Mouse (Mus musculus) liver, embryonic 12.5 days (tissue): ENCODE results near the gene Bco1. TPM values are rescaled to one million over a fixed set of nuclear protein-coding genes. Genes with fewer than 3 reads are reported as not detected.

ENCODE experiments used
- ATAC-seq: fragments of 200-750 bp; cut with Nextera tagmentation; 2 replicates; pipeline ENCODE4 v1.8.0; 2017; ENCODE audit warnings: moderate number of reproducible peaks, mild to moderate bottlenecking, moderate library complexity
- H3K27ac ChIP-seq: fragments of 300-500 bp; sonication (generic); 2 replicates; pipeline ENCODE4 v1.5.1; 2016; ENCODE audit warnings: mild to moderate bottlenecking
- H3K27me3 ChIP-seq: fragments of 300-500 bp; sonication (generic); replicated peaks from 2 replicates; pipeline ENCODE4 v1.6.1; 2016; ENCODE audit warnings: mild to moderate bottlenecking, moderate library complexity
- H3K36me3 ChIP-seq: fragments of 300-500 bp; sonication (generic); 2 replicates; pipeline ENCODE4 v1.6.1; 2016; ENCODE audit warnings: mild to moderate bottlenecking, moderate library complexity
- H3K4me1 ChIP-seq: fragments of 300-500 bp; sonication (generic); 2 replicates; pipeline ENCODE4 v1.6.1; 2016
- H3K4me2 ChIP-seq: fragments of 300-500 bp; sonication (generic); 2 replicates; pipeline ENCODE4 v1.6.1; 2016; ENCODE audit warnings: mild to moderate bottlenecking, moderate library complexity
- H3K4me3 ChIP-seq: fragments of 300-500 bp; sonication (generic); 2 replicates; pipeline ENCODE4 v1.5.1; 2016; ENCODE audit warnings: mild to moderate bottlenecking, moderate library complexity
- H3K9ac ChIP-seq: fragments of 300-500 bp; sonication (generic); 2 replicates; pipeline ENCODE4 v1.6.1; 2016; ENCODE audit warnings: mild to moderate bottlenecking, moderate library complexity
- H3K9me3 ChIP-seq: fragments of 300-500 bp; sonication (generic); replicated peaks from 2 replicates; pipeline ENCODE4 v1.6.1; 2016; ENCODE audit warnings: mild to moderate bottlenecking, moderate library complexity
- WGBS: fragments of 180-500 bp; shearing (Covaris S2); methylation state at CpG from one replicate; pipeline ENCODE4 v1.1.7; 2016; ENCODE audit not compliant: insufficient replicate concordance; 5-methylcytosine and 5-hydroxymethylcytosine counted together
- polyA plus RNA-seq: library from polyadenylated mRNA; unstranded; fragments of >200 nt; fragmentation: Nextera tagmentation; extraction: Ambion mirVana; gene quantifications from 2 replicates; pipeline ENCODE4 v1.2.1, GENCODE M21; 2016

Gene Bco1
- polyA plus RNA-seq, 1 experiment from 2014 or later = 10.8 TPM

DNA sequence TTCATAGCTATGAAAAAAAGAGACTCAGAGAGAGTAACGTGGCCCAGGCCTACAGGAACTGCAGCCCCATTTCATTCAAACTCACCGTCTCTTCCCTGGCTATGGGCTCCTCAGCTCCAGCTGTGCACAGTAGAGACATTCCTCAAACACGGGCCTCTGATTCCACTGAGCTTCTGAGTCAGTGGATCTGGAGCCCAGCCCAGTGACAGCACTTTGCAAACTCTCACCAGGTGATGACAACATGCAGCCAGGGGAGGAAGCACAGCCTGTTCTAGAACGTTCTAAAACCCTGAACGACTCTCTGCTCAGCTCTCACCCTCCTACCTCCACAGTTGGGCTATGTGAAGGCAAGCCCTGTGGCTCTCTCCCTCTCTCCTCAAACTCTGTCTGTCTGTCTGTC, 1.6 kb upstream of the Bco1 start:
- Histone ChIP-seq H3K4me2 (no peak overlapping the region), H3K9me3 (no peaks in the 10 kb centered on the region), H3K27me3 (peaks cover 3% of the 10 kb centered on the region; the same call in 1 of the 2 replicates), H3K36me3 (0 out of 2 replicates have a peak, but pooled peaks cover 2% of the 10 kb centered on the region), H3K4me3 (no peak overlapping the region), H3K4me1 (peaks cover 36% of the 10 kb centered on the region), H3K9ac (no peak overlapping the region), H3K27ac (no peak overlapping the region)
- WGBS = 59% methylated on average over 5 of the region's 5 CpGs
- no peak for ATAC-seq

GRCm38 (mm10) chr8:117097051-117097563, 1.5 kb downstream of the Bco1 start:
- H3K36me3 ChIP-seq = 0 out of 2 replicates have a peak, but pooled peaks cover 5% of the 10 kb centered on the region
- H3K4me1 ChIP-seq = peaks cover 17% of the 10 kb centered on the region
- no peak overlapping the region for H3K4me2 ChIP-seq
- ATAC-seq = no peak
- H3K9ac ChIP-seq = no peak overlapping the region
- no peak overlapping the region for H3K4me3 ChIP-seq
- H3K27me3 ChIP-seq = peaks cover 3% of the 10 kb centered on the region; the same call in 1 of the 2 replicates
- 60% methylated on average over 10 of the region's 10 CpGs for WGBS
- H3K27ac ChIP-seq = no peak overlapping the region
- no peaks in the 10 kb centered on the region; the same call in 1 of the 2 replicates for H3K9me3 ChIP-seq

DNA sequence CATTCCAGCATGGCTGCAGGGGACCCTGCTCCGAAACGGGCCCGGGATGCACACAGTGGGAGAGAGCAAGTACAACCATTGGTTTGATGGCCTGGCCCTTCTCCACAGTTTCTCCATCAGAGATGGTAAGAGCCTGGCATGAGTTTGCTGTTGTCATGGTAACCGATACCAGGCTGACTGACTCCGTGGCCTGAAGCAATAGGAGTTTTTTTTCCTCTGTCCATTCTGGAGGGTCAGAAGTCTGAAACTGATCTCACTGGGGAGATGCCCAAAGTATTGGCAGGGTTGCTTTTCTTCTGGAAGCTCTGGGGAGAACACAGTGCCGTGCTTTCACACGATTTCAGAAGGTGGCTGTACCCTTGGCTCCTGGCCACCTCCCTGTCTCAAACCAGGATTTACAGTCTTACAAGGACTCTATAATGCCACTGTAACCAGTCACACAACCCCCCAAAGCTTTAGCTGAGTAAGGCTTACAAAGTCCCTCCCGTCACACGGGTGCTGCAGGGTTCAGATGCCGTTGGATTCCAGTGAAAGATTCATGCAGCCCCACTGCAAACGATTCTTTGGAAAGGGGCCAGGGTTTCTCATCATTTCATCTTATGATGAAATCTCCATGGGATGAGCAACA, 2.0 kb downstream of the Bco1 start:
- 0 out of 2 replicates have a peak, but pooled peaks cover 5% of the 10 kb centered on the region for H3K36me3 ChIP-seq
- H3K4me3 ChIP-seq = no peak overlapping the region
- ATAC-seq = no peak
- H3K27me3 ChIP-seq = peaks cover 3% of the 10 kb centered on the region; the same call in 1 of the 2 replicates
- 70% methylated on average over 11 of the region's 11 CpGs for WGBS
- H3K27ac ChIP-seq = no peak overlapping the region
- H3K4me1 ChIP-seq = peaks cover 17% of the 10 kb centered on the region
- H3K9ac ChIP-seq = no peak overlapping the region
- H3K9me3 ChIP-seq = no peaks in the 10 kb centered on the region; the same call in 1 of the 2 replicates
- no peak overlapping the region for H3K4me2 ChIP-seq

GRCm38 (mm10) chr8:117107533-117107932, 11.9 kb downstream of the Bco1 start:
- peaks cover 4% of the 10 kb centered on the region for H3K9me3 ChIP-seq
- 20% methylated on average over 9 of the region's 9 CpGs for WGBS
- no peak overlapping the region for H3K27ac ChIP-seq
- peaks cover 9% of the 10 kb centered on the region for H3K36me3 ChIP-seq
- H3K4me3 ChIP-seq = no peak overlapping the region
- peak; percentile 34; the same call in 1 of the 2 replicates for ATAC-seq
- H3K9ac ChIP-seq = no peak overlapping the region
- H3K4me1 ChIP-seq = peaks cover 7% of the 10 kb centered on the region; the same call in 1 of the 2 replicates
- H3K27me3 ChIP-seq = no peaks in the 10 kb centered on the region; the same call in 1 of the 2 replicates
- no peak overlapping the region for H3K4me2 ChIP-seq

DNA sequence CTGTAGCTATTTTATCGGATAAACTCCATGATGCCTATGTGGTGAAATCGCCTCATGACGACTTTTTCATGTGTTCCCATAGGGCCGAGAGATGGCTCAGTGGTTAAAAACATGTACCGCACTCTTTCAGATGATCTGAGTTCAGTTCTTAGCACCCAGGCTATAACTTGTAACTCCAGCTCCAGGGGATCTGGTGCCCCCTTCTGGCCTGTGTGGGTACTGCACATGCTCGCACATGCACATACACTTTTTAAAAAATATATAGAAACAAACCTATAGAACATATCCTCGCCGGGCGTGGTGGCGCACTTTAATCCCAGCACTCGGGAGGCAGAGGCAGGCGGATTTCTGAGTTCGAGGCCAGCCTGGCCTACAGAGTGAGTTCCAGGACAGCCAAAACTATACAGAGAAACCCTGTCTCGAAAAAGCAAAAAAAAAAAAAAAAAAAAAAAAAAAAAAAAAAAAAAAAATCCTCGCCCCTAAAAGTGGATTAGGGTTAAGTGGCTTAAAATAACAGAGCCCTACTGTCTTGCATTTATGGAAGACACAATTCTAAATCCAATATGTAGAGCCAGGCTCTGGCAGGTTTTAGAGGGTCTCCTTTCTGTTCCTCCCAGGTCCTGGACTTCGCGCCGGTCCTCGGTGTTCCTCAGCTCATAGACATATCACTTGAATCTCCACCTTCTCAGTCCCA, 13.5 kb downstream of the Bco1 start:
- Histone ChIP-seq H3K9me3 (peaks cover 4% of the 10 kb centered on the region), H3K27me3 (no peaks in the 10 kb centered on the region; the same call in 1 of the 2 replicates), H3K4me1 (peaks cover 11% of the 10 kb centered on the region; the same call in 1 of the 2 replicates), H3K36me3 (peaks cover 12% of the 10 kb centered on the region), H3K4me3 (no peak overlapping the region), H3K4me2 (no peak overlapping the region), H3K9ac (no peak overlapping the region), H3K27ac (no peak overlapping the region)
- no peak for ATAC-seq
- 80% methylated on average over 19 of the region's 19 CpGs for WGBS

- Histone ChIP-seq H3K27ac (no peak overlapping the region), H3K27me3 (no peaks in the 10 kb centered on the region; the same call in 1 of the 2 replicates), H3K4me1 (peaks cover 19% of the 10 kb centered on the region), H3K9me3 (peaks cover 4% of the 10 kb centered on the region), H3K4me3 (no peak overlapping the region), H3K9ac (no peak overlapping the region), H3K36me3 (peaks cover 12% of the 10 kb centered on the region), H3K4me2 (no peak overlapping the region; the same call in 1 of the 2 replicates)
- WGBS = 47% methylated on average over 16 of the region's 16 CpGs
- no peak for ATAC-seq
These were observed 14.2 kb downstream of the Bco1 start for GRCm38 (mm10) chr8:117109801-117110390.

DNA sequence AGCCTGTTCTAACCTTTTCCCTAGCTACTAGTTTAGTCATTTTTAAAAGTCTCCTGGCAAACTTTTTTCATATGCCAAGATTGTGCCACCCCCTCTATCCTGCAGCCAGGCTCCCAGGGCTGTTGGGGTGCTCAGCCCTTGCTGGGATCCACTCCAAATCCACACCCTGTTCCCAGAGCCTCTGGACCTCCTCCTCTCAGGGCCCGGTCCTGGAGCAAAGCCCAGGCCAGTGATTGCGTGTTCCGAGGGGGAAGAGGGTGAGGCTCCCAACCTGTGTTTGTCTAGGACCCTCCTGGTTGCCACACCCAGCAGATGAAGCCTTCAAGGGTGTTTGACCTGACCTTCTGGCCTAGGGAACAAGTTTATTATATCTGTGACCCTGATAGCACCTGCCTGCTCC, 16.0 kb downstream of the Bco1 start:
- no peak for ATAC-seq
- H3K27ac ChIP-seq = no peak overlapping the region
- H3K9ac ChIP-seq = no peak overlapping the region

DNA sequence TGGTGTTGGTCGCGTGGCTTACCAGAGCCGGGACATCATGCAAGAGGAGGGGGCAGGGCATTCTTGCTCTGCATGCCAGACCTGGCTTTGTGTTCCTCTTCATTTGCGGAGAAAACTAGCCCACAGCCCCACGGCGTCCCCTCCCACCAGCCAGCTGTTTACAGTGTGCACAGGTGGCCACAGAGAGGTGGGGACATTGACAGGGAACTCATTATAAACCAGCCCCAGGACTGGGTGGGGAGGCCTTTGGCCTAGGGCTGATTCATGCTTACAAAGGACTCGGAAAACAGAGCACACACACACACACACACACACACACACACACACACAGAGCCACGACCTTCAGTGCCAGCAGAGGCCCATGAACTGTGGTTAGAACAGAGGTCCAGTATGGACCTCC, 16.6 kb downstream of the Bco1 start:
- Histone ChIP-seq H3K4me3 (no peak overlapping the region), H3K9ac (no peak overlapping the region), H3K27me3 (no peaks in the 10 kb centered on the region), H3K9me3 (peaks cover 4% of the 10 kb centered on the region), H3K4me1 (peaks cover 35% of the 10 kb centered on the region), H3K36me3 (peaks cover 12% of the 10 kb centered on the region), H3K4me2 (no peak overlapping the region), H3K27ac (no peak overlapping the region)
- 44% methylated on average over 8 of the region's 8 CpGs for WGBS
- no peak for ATAC-seq

More for the DNA sequence above, 16.0 kb downstream of the Bco1 start:
- WGBS = 88% methylated on average over 3 of the region's 3 CpGs
- peaks cover 35% of the 10 kb centered on the region for H3K4me1 ChIP-seq
- H3K36me3 ChIP-seq = peaks cover 12% of the 10 kb centered on the region
- peaks cover 4% of the 10 kb centered on the region for H3K9me3 ChIP-seq
- H3K4me2 ChIP-seq = no peak overlapping the region
- H3K27me3 ChIP-seq = no peaks in the 10 kb centered on the region
- H3K4me3 ChIP-seq = no peak overlapping the region

DNA sequence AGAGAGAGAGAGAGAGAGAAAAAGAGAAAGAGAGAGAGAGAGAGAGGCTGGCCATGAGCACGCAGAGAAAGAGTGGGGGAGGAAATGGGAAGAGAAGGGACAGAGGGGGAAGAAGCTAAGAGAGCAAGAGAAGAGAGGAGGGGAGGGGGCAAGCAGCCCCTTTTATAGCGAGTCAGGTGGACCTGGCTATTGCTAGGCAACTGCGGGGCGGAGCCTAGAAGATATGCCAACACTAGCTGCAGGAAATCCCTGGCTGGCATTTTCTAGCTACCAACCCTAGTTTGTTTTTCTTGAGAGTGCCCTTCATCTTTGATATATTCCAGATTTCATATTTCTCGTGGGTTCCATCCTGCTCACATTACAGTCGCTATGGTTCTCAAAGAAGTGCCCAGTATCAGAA, 19.4 kb downstream of the Bco1 start:
- no peak for ATAC-seq
- Histone ChIP-seq H3K27ac (no peak overlapping the region), H3K9ac (no peak overlapping the region), H3K4me3 (no peak overlapping the region), H3K4me1 (peaks cover 35% of the 10 kb centered on the region), H3K9me3 (no peaks in the 10 kb centered on the region), H3K4me2 (peak overlapping the region; percentile 55), H3K27me3 (no peaks in the 10 kb centered on the region), H3K36me3 (0 out of 2 replicates have a peak, but pooled peaks cover 3% of the 10 kb centered on the region)
- 51% methylated on average over 6 of the region's 6 CpGs for WGBS

DNA sequence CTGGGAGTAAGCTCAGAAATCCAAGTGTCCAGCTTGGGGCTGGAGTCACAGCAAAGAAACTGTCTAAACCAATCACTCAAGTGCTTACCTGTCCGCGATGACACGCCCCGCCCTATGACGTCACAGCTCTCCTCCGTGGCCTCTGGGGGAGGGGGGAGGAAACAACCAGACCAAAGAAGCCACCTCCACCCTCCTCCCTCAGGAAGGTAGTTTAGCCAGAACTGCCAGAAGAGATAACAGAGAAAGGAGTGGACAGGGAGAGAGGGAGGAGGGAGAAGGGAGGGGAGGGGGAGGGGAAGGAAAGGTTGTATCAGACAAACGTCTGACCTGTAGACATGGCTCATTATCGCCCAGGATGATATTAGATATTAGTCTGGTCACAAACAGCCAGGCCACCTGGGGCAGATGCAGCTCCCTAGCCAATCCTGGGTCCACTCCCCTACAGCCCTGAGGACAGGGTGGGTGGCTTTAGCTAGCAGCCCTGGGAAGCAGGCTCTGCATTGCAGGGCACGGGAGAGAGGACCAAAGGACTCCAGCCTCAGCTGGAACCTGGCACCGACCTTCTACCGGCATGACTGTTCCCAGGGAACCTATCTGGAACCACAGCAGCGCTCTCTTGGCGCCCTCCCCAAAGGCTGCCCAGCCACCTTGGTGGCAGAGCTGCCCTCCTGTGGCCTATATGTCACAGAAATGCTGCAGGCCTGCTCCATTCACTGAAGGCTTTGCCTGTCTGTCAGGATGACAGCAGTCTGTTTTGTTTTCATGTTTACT, 20.2 kb downstream of the Bco1 start:
- Histone ChIP-seq H3K36me3 (0 out of 2 replicates have a peak, but pooled peaks cover 3% of the 10 kb centered on the region), H3K4me1 (peaks cover 35% of the 10 kb centered on the region), H3K27me3 (no peaks in the 10 kb centered on the region), H3K4me3 (0 out of 2 replicates have a peak overlapping the region, but pooled peaks have one; percentile 1), H3K4me2 (peak overlapping the region; percentile 55), H3K9me3 (no peaks in the 10 kb centered on the region), H3K27ac (peak overlapping the region; percentile 47; the same call in 1 of the 2 replicates), H3K9ac (no peak overlapping the region)
- peak; percentile 77 for ATAC-seq
- 8% methylated on average over 13 of the region's 13 CpGs for WGBS

GRCm38 (mm10) chr8:117116534-117116933, 20.9 kb downstream of the Bco1 start:
- no peak for ATAC-seq
- peak overlapping the region; percentile 17; the same call in 1 of the 2 replicates for H3K27ac ChIP-seq
- H3K27me3 ChIP-seq = no peaks in the 10 kb centered on the region
- H3K4me3 ChIP-seq = no peak overlapping the region
- WGBS = 61% methylated on average over 7 of the region's 7 CpGs
- H3K36me3 ChIP-seq = 0 out of 2 replicates have a peak, but pooled peaks cover 3% of the 10 kb centered on the region
- peaks cover 35% of the 10 kb centered on the region for H3K4me1 ChIP-seq
- no peaks in the 10 kb centered on the region for H3K9me3 ChIP-seq
- no peak overlapping the region for H3K9ac ChIP-seq
- no peak overlapping the region for H3K4me2 ChIP-seq
